Mouse (Mus musculus) kidney, embryonic 15.5 days (tissue): Measurements from ENCODE around the gene Csk. TPM values are rescaled to one million over a fixed set of nuclear protein-coding genes. Genes with fewer than 3 reads are reported as not detected.
A peak's percentile ranks its signal among the peaks of the same experiment; 100 is the strongest.

ENCODE experiments used
- ATAC-seq: fragments of 200-750 bp; cut with Nextera tagmentation; replicated peaks from 2 replicates; pipeline ENCODE4 v1.8.0; 2017; ENCODE audit warnings: moderate TSS enrichment; ENCODE audit not compliant: low FRiP score
- H3K27ac ChIP-seq: fragments of 300-500 bp; sonication (generic); 2 replicates; pipeline ENCODE4 v1.5.1; 2015; ENCODE audit warnings: mild to moderate bottlenecking, inconsistent platforms
- H3K27me3 ChIP-seq: fragments of 300-500 bp; sonication (generic); 2 replicates; pipeline ENCODE4 v1.6.1; 2015; ENCODE audit warnings: inconsistent platforms
- H3K36me3 ChIP-seq: fragments of 300-500 bp; sonication (generic); 2 replicates; pipeline ENCODE4 v1.6.1; 2015; ENCODE audit warnings: inconsistent platforms
- H3K4me1 ChIP-seq: fragments of 300-500 bp; sonication (generic); 2 replicates; pipeline ENCODE4 v1.6.1; 2015; ENCODE audit warnings: inconsistent platforms
- H3K4me2 ChIP-seq: fragments of 300-500 bp; sonication (generic); 2 replicates; pipeline ENCODE4 v1.6.1; 2015; ENCODE audit warnings: moderate library complexity, mild to moderate bottlenecking, inconsistent platforms
- H3K4me3 ChIP-seq: fragments of 300-500 bp; sonication (generic); replicated peaks from 2 replicates; pipeline ENCODE4 v1.5.1; 2015; ENCODE audit warnings: mild to moderate bottlenecking, inconsistent platforms
- H3K9ac ChIP-seq: fragments of 300-500 bp; sonication (generic); 2 replicates; pipeline ENCODE4 v1.6.1; 2015; ENCODE audit warnings: mild to moderate bottlenecking, inconsistent platforms
- H3K9me3 ChIP-seq: fragments of 300-500 bp; sonication (generic); replicated peaks from 2 replicates; pipeline ENCODE4 v1.6.1; 2016; ENCODE audit warnings: inconsistent platforms
- whole genome bisulfite sequencing: fragments of 180-500 bp; shearing (Covaris S2); methylation state at CpG from one replicate; pipeline ENCODE4 v1.1.7; 2015; ENCODE audit warnings: mixed read lengths; 5-methylcytosine and 5-hydroxymethylcytosine counted together
- polyA plus RNA-seq: library from polyadenylated mRNA; unstranded; fragments of >200 nt; fragmentation: Nextera tagmentation; extraction: Ambion mirVana; gene quantifications from 2 replicates; pipeline ENCODE4 v1.2.1, GENCODE M21; 2015

Gene Csk
- polyA plus RNA-seq, 1 experiment from 2014 or later: 27.2 TPM

GRCm38 (mm10) chr9:57593454-57594173, 59.8 kb downstream of the Csk start:
- ATAC-seq: peak; percentile 52
- H3K27ac ChIP-seq: 0 out of 2 replicates have a peak overlapping the region, but pooled peaks have one; percentile 43
- H3K4me3 ChIP-seq: no peak overlapping the region
- peaks cover 49% of the 10 kb centered on the region for H3K4me1 ChIP-seq
- H3K27me3 ChIP-seq: no peaks in the 10 kb centered on the region
- 36% methylated on average over 12 of the region's 12 CpGs for WGBS
- H3K36me3 ChIP-seq: peaks cover 27% of the 10 kb centered on the region
- H3K9me3 ChIP-seq: no peaks in the 10 kb centered on the region
- H3K9ac ChIP-seq: no peak overlapping the region
- peak overlapping the region; percentile 3; the same call in 1 of the 2 replicates for H3K4me2 ChIP-seq

GRCm38 (mm10) chr9:57590726-57591125, 62.7 kb downstream of the Csk start:
- no peak overlapping the region for H3K4me3 ChIP-seq
- no peak overlapping the region for H3K27ac ChIP-seq
- H3K36me3 ChIP-seq: peaks cover 49% of the 10 kb centered on the region
- H3K27me3 ChIP-seq: no peaks in the 10 kb centered on the region
- peak overlapping the region; percentile 95; the same call in 1 of the 2 replicates for H3K4me2 ChIP-seq
- H3K4me1 ChIP-seq: peaks cover 38% of the 10 kb centered on the region
- no peak overlapping the region for H3K9ac ChIP-seq
- no peak for ATAC-seq
- no peaks in the 10 kb centered on the region for H3K9me3 ChIP-seq
- WGBS: 44% methylated on average over 5 of the region's 5 CpGs

- H3K4me1 ChIP-seq: peaks cover 37% of the 10 kb centered on the region
- no peaks in the 10 kb centered on the region for H3K27me3 ChIP-seq
- no peaks in the 10 kb centered on the region for H3K9me3 ChIP-seq
- peaks cover 49% of the 10 kb centered on the region for H3K36me3 ChIP-seq
- peak within 1 kb of the TSS; percentile 94 for H3K27ac ChIP-seq
- peak within 1 kb of the TSS; percentile 87 for H3K4me3 ChIP-seq
- H3K4me2 ChIP-seq: peak within 1 kb of the TSS; percentile 95
- peak within 1 kb of the TSS; percentile 70 for H3K9ac ChIP-seq
- whole genome bisulfite sequencing: under 1% methylated on average over 58 of the region's 58 CpGs
- peak; percentile 81 for ATAC-seq
Observed at GRCm38 (mm10) chr9:57589224-57590126, 64.0 kb downstream of the Csk start, which contains the start of gene Ulk3. TSS of gene Ulk3 (plus strand) at chr9:57589452.

- Histone ChIP-seq H3K27me3 (no peaks in the 10 kb centered on the region), H3K4me3 (no peak overlapping the region), H3K4me2 (no peak overlapping the region), H3K36me3 (peaks cover 80% of the 10 kb centered on the region), H3K4me1 (peaks cover 11% of the 10 kb centered on the region), H3K9ac (no peak overlapping the region), H3K9me3 (no peaks in the 10 kb centered on the region), H3K27ac (no peak overlapping the region)
- 82% methylated on average over 3 of the region's 3 CpGs for WGBS
- ATAC-seq: no peak
Observed at GRCm38 (mm10) chr9:57584991-57585390, 68.4 kb downstream of the Csk start.

- Histone ChIP-seq H3K9ac (no peak overlapping the region), H3K27me3 (no peaks in the 10 kb centered on the region), H3K4me1 (no peaks in the 10 kb centered on the region), H3K27ac (no peak overlapping the region), H3K36me3 (peaks cover 62% of the 10 kb centered on the region), H3K9me3 (no peaks in the 10 kb centered on the region), H3K4me2 (no peak overlapping the region), H3K4me3 (no peak overlapping the region)
- 88% methylated on average over 6 of the region's 6 CpGs for WGBS
- ATAC-seq: no peak
Observed at GRCm38 (mm10) chr9:57577144-57577849, 76.1 kb downstream of the Csk start.

Other genes starting within 250 kb of the Csk start
- gene Ppcdc, start 213.5 kb downstream of the Csk start, polyA plus RNA-seq: 25.8 and 30.3 TPM in 2 replicates
- 15.1 and 15.9 TPM in 2 replicates for gene Scamp5, start 185.6 kb downstream of the Csk start, polyA plus RNA-seq
- gene Rpp25, start 149.6 kb downstream of the Csk start, polyA plus RNA-seq: 5.6 and 6.0 TPM in 2 replicates
- 673 and 729 TPM in 2 replicates for gene Cox5a, start 132.4 kb downstream of the Csk start, polyA plus RNA-seq
- gene Fam219b, start 116.1 kb downstream of the Csk start, polyA plus RNA-seq: 18.1 and 19.0 TPM in 2 replicates
- 51.9 and 53.3 TPM in 2 replicates for gene Mpi, start 100.9 kb downstream of the Csk start, polyA plus RNA-seq
- gene Scamp2, start 92.7 kb downstream of the Csk start, polyA plus RNA-seq: 74.5 and 85.5 TPM in 2 replicates
- 16.9 and 18.8 TPM in 2 replicates for gene Ulk3, start 64.2 kb downstream of the Csk start, polyA plus RNA-seq
- not detected in 2 replicates for gene Cplx3, start 47.4 kb downstream of the Csk start, polyA plus RNA-seq
- gene Lman1l, start 32.9 kb downstream of the Csk start, polyA plus RNA-seq: not detected in 2 replicates
- not detected in 2 replicates for gene Cyp1a2, start 30.1 kb upstream of the Csk start, polyA plus RNA-seq
- 0.08 and 0.22 TPM in 2 replicates for gene Cyp1a1, start 34.3 kb upstream of the Csk start, polyA plus RNA-seq
- 33.6 and 34.4 TPM in 2 replicates for gene Edc3, start 54.9 kb upstream of the Csk start, polyA plus RNA-seq
- gene Clk3, start 112.2 kb upstream of the Csk start, polyA plus RNA-seq: 71.0 and 71.8 TPM in 2 replicates
- 6.2 and 9.1 TPM in 2 replicates for gene Arid3b, start 183.2 kb upstream of the Csk start, polyA plus RNA-seq